Mouse (Mus musculus): ENCODE measurements at regions not wholly inside any gene's neighbourhood (a gene's known extent, or its start where the extent isn't known, plus 50 kb on each side); places are given as distances from the start of the nearest gene placed in this dataset.

- TF ChIP-seq EP300 (IDR thresholded peaks at IDR 0.05; ENCODE audit: low read depth) = no peak
- no peak for TF ChIP-seq CTCF (IDR thresholded peaks at IDR 0.05; ENCODE audit: low read depth)
Observed at GRCm38 (mm10) chr10:122599511-122599910, 79.1 kb upstream of the Ppm1h start.
